Mouse (Mus musculus): ENCODE data around the gene Serpinb7. TPM values are rescaled to one million over a fixed set of nuclear protein-coding genes. Genes with fewer than 3 reads are reported as not detected.

The Serpinb7 gene
- not detected in 2 replicates for polyA plus RNA-seq (2014; fragmentation: Nextera tagmentation; extraction: Ambion mirVana)

DNA sequence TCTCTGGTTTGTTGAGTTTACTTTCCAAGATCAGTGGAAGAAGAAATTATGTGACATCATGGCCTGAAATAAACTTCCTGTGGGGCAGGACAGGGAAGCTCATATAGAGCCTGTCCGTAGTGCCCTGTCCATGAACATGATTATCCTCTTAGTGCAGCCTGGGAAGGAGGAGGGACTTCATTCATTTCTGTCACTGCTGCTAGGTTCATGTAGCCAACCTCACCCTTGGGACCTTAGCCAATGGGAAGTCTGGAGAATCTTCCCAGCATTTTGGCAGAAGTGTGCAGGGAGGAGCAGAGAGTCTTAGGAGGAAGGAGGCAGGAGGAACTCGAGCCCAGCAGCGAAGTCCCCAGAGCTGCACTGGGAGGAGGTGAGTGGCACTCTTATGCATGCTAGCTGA, at the start of gene Serpinb7:
TSS of gene Serpinb7 (plus strand) at position 301 of the 400 bp plus-strand sequence.
- ATAC-seq (ENCODE audit: low FRiP score, low TSS enrichment) = no peak
- Histone ChIP-seq H3K4me1 (ENCODE audit: control insufficient read depth, insufficient read depth, low read length) (no peaks in the 10 kb centered on the region), H3K4me3 (ENCODE audit: low read length) (no peak within 1 kb of the TSS), H3K9me3 (ENCODE audit: control insufficient read depth, low read length) (no peaks in the 10 kb centered on the region), H3K36me3 (ENCODE audit: control insufficient read depth, insufficient read depth, low read length) (no peaks in the 10 kb centered on the region), H3K27ac (ENCODE audit: low read depth, low read length) (no peak within 1 kb of the TSS), H3K9ac (ENCODE audit: low read depth, low read length) (no peak within 1 kb of the TSS), H3K4me2 (replicated peaks; ENCODE audit: low read depth, low read length) (no peak within 1 kb of the TSS), H3K27me3 (ENCODE audit: control insufficient read depth, insufficient read depth, low read length) (no peaks in the 10 kb centered on the region)
- 84% methylated on average over 3 of the region's 3 CpGs for WGBS

DNA sequence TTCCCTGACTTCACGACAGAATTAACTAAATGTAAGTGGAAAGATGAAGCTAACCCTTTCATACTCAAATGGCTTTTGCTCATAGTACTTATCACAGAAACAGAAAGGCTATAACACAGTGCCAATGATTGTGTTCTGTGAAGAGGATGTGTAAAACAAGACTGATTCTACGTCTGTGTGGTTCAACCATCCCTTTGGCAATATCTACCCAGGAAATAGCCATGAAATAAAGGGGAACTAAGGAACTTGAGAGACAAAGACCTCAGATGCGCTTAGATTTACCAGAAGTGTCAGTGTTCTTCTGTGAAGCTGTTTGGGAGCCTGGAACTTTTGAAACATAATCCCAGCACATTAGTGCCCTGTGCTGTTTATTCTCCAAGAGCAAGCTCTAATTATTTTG, 49.1 kb upstream of the Serpinb7 start:
- 44% methylated on average over 3 of the region's 3 CpGs for WGBS
- no peaks in the 10 kb centered on the region for H3K4me1 ChIP-seq (ENCODE audit: control insufficient read depth, insufficient read depth, low read length)
- H3K9me3 ChIP-seq (ENCODE audit: control insufficient read depth, low read length) = no peaks in the 10 kb centered on the region
- H3K9ac ChIP-seq (ENCODE audit: low read depth, low read length) = no peak overlapping the region
- no peak overlapping the region for H3K27ac ChIP-seq (ENCODE audit: low read depth, low read length)
- no peak overlapping the region for H3K4me2 ChIP-seq (replicated peaks; ENCODE audit: low read depth, low read length)
- H3K27me3 ChIP-seq (ENCODE audit: control insufficient read depth, insufficient read depth, low read length) = no peaks in the 10 kb centered on the region
- H3K36me3 ChIP-seq (ENCODE audit: control insufficient read depth, insufficient read depth, low read length) = no peaks in the 10 kb centered on the region
- ATAC-seq (ENCODE audit: low FRiP score, low TSS enrichment) = no peak
- no peak overlapping the region for H3K4me3 ChIP-seq (ENCODE audit: low read length)

DNA sequence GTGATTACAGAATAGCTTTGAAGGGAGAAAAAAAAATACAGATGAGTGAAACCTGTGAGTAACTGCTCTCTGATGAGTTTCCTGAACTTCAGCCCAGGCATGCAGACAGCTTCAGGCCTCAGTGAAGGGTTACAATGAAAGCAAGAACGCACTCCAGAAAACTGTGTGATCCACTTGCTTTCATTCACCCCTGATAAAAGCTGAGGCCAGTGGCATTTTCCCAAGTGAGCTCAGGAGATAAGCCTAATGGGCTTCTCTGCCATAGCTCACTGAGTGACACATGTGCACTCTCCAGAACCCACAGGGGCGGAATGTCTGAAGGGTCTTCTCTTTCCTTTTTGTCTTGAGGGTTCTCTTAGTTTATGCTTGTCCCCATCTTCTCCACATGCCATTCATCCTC, 48.3 kb upstream of the Serpinb7 start:
- Histone ChIP-seq H3K36me3 (ENCODE audit: control insufficient read depth, insufficient read depth, low read length) (no peaks in the 10 kb centered on the region), H3K9ac (ENCODE audit: low read depth, low read length) (no peak overlapping the region), H3K4me1 (ENCODE audit: control insufficient read depth, insufficient read depth, low read length) (no peaks in the 10 kb centered on the region), H3K4me3 (ENCODE audit: low read length) (no peak overlapping the region), H3K27me3 (ENCODE audit: control insufficient read depth, insufficient read depth, low read length) (no peaks in the 10 kb centered on the region), H3K9me3 (ENCODE audit: control insufficient read depth, low read length) (no peaks in the 10 kb centered on the region), H3K27ac (ENCODE audit: low read depth, low read length) (no peak overlapping the region), H3K4me2 (replicated peaks; ENCODE audit: low read depth, low read length) (no peak overlapping the region)
- WGBS = 72% methylated on average over 2 of the region's 2 CpGs
- no peak for ATAC-seq (ENCODE audit: low FRiP score, low TSS enrichment)

DNA sequence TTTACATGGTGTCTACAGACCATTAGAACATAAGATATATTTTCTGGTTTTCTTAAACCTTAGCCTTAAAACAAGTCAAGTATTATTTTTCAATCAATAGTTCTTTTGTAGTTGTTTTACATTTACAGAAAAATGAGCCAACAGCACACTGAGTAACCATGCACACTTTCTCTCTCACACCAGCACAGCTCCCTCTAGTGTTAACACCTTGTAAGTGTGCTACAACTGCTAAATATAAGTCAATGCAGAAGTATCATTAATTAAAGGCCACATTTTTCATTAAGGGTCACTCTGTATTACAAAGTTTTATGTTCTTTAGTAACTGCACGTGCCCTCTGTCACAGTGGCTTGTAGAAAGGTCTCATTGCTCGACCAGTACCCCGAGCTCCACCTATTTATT, 46.4 kb upstream of the Serpinb7 start:
- WGBS = 41% methylated on average over 3 of the region's 3 CpGs
- Histone ChIP-seq H3K27me3 (ENCODE audit: control insufficient read depth, insufficient read depth, low read length) (no peaks in the 10 kb centered on the region), H3K27ac (ENCODE audit: low read depth, low read length) (no peak overlapping the region), H3K9me3 (ENCODE audit: control insufficient read depth, low read length) (no peaks in the 10 kb centered on the region), H3K36me3 (ENCODE audit: control insufficient read depth, insufficient read depth, low read length) (no peaks in the 10 kb centered on the region), H3K4me2 (replicated peaks; ENCODE audit: low read depth, low read length) (no peak overlapping the region), H3K4me3 (ENCODE audit: low read length) (no peak overlapping the region), H3K4me1 (ENCODE audit: control insufficient read depth, insufficient read depth, low read length) (no peaks in the 10 kb centered on the region), H3K9ac (ENCODE audit: low read depth, low read length) (no peak overlapping the region)
- no peak for ATAC-seq (ENCODE audit: low FRiP score, low TSS enrichment)

DNA sequence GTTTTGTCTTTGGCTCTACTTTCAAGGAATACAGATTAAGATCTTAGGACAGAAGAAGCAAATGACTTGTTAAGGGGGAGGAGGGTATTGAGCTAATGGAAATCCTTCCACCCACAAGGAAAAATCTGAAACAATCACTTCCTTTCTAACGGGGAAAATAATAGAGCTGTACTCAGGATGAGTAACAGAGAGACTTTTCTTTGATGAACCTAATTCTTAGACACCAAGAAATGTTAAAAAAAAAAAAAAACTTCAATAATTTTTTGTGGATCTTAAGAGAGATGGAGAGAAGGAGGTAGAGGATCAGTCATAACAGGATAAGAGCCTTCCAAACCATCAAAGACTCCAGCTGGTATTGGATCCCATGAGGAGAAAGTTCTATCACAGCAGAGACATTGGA, 38.6 kb upstream of the Serpinb7 start, which contains the start of gene Serpinb11:
TSS of gene Serpinb11 (plus strand) at position 301 of the 400 bp plus-strand sequence.
- Histone ChIP-seq H3K4me2 (replicated peaks; ENCODE audit: low read depth, low read length) (no peak within 1 kb of the TSS), H3K36me3 (ENCODE audit: control insufficient read depth, insufficient read depth, low read length) (no peaks in the 10 kb centered on the region), H3K27ac (ENCODE audit: low read depth, low read length) (no peak within 1 kb of the TSS), H3K27me3 (ENCODE audit: control insufficient read depth, insufficient read depth, low read length) (no peaks in the 10 kb centered on the region), H3K4me1 (ENCODE audit: control insufficient read depth, insufficient read depth, low read length) (no peaks in the 10 kb centered on the region), H3K4me3 (ENCODE audit: low read length) (no peak within 1 kb of the TSS), H3K9ac (ENCODE audit: low read depth, low read length) (no peak within 1 kb of the TSS), H3K9me3 (ENCODE audit: control insufficient read depth, low read length) (no peaks in the 10 kb centered on the region)
- 58% methylated on average over 1 of the region's 1 CpGs for WGBS
- no peak for ATAC-seq (ENCODE audit: low FRiP score, low TSS enrichment)

DNA sequence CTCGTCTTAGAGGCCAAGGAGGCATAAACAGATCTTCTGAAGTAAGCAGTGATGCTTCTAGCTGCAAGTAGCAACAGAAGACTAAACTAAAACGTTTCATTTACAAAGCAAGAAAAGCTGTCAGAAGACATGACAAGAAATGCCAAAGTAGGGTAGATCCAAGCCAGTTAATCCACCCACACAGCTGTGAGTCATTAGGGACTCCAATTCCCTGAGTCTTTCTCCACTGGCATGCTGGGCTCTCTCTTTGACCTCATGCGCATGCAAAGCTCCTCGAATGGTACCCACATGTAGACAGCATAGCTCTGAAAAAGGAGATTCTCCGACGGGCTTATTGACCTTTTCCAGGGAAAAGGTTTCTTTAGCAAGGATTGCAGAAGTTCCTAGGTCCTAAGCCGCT, 33.5 kb upstream of the Serpinb7 start:
- Histone ChIP-seq H3K36me3 (ENCODE audit: control insufficient read depth, insufficient read depth, low read length) (no peaks in the 10 kb centered on the region), H3K9me3 (ENCODE audit: control insufficient read depth, low read length) (no peaks in the 10 kb centered on the region), H3K27ac (ENCODE audit: low read depth, low read length) (no peak overlapping the region), H3K4me2 (replicated peaks; ENCODE audit: low read depth, low read length) (no peak overlapping the region), H3K4me3 (ENCODE audit: low read length) (no peak overlapping the region), H3K9ac (ENCODE audit: low read depth, low read length) (no peak overlapping the region), H3K4me1 (ENCODE audit: control insufficient read depth, insufficient read depth, low read length) (no peaks in the 10 kb centered on the region), H3K27me3 (ENCODE audit: control insufficient read depth, insufficient read depth, low read length) (no peaks in the 10 kb centered on the region)
- 80% methylated on average over 7 of the region's 7 CpGs for WGBS
- no peak for ATAC-seq (ENCODE audit: low FRiP score, low TSS enrichment)

- H3K9me3 ChIP-seq (ENCODE audit: control insufficient read depth, low read length) = no peaks in the 10 kb centered on the region
- no peaks in the 10 kb centered on the region for H3K36me3 ChIP-seq (ENCODE audit: control insufficient read depth, insufficient read depth, low read length)
- no peak overlapping the region for H3K4me3 ChIP-seq (ENCODE audit: low read length)
- no peak overlapping the region for H3K27ac ChIP-seq (ENCODE audit: low read depth, low read length)
- no peak overlapping the region for H3K9ac ChIP-seq (ENCODE audit: low read depth, low read length)
- ATAC-seq (ENCODE audit: low FRiP score, low TSS enrichment) = no peak
- H3K4me2 ChIP-seq (replicated peaks; ENCODE audit: low read depth, low read length) = no peak overlapping the region
- WGBS = 72% methylated on average over 2 of the region's 2 CpGs
- no peaks in the 10 kb centered on the region for H3K27me3 ChIP-seq (ENCODE audit: control insufficient read depth, insufficient read depth, low read length)
- H3K4me1 ChIP-seq (ENCODE audit: control insufficient read depth, insufficient read depth, low read length) = no peaks in the 10 kb centered on the region
These were observed 30.5 kb upstream of the Serpinb7 start for GRCm38 (mm10) chr1:107368944-107369343.

DNA sequence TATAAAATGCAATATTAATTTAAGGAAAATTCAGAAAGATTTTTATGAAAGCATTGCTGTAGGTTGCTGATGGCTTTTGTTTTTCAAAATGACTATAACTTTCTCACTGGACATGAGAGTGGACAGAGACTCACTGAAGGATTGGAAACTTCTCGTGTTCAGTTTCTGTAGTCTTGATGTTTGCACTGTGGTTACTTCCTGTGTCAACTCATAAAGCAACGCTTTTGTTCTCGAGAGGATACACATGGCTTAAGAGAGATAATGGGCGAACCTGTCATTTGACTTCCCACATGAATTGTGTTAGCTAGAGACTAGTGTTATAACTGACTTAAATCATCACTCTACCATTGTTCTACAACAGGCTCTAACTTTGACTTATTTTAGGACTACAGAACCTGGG, 22.5 kb upstream of the Serpinb7 start:
- WGBS = 60% methylated on average over 4 of the region's 4 CpGs
- no peak for ATAC-seq (ENCODE audit: low FRiP score, low TSS enrichment)
- H3K4me1 ChIP-seq (ENCODE audit: control insufficient read depth, insufficient read depth, low read length) = no peaks in the 10 kb centered on the region
- H3K27me3 ChIP-seq (ENCODE audit: control insufficient read depth, insufficient read depth, low read length) = no peaks in the 10 kb centered on the region
- no peak overlapping the region for H3K4me2 ChIP-seq (replicated peaks; ENCODE audit: low read depth, low read length)
- no peak overlapping the region for H3K4me3 ChIP-seq (ENCODE audit: low read length)
- no peak overlapping the region for H3K9ac ChIP-seq (ENCODE audit: low read depth, low read length)
- H3K9me3 ChIP-seq (ENCODE audit: control insufficient read depth, low read length) = no peaks in the 10 kb centered on the region
- H3K36me3 ChIP-seq (ENCODE audit: control insufficient read depth, insufficient read depth, low read length) = no peaks in the 10 kb centered on the region
- H3K27ac ChIP-seq (ENCODE audit: low read depth, low read length) = no peak overlapping the region

- H3K4me1 ChIP-seq (ENCODE audit: control insufficient read depth, insufficient read depth, low read length) = no peaks in the 10 kb centered on the region
These were observed 21.1 kb upstream of the Serpinb7 start for GRCm38 (mm10) chr1:107378368-107378767.

DNA sequence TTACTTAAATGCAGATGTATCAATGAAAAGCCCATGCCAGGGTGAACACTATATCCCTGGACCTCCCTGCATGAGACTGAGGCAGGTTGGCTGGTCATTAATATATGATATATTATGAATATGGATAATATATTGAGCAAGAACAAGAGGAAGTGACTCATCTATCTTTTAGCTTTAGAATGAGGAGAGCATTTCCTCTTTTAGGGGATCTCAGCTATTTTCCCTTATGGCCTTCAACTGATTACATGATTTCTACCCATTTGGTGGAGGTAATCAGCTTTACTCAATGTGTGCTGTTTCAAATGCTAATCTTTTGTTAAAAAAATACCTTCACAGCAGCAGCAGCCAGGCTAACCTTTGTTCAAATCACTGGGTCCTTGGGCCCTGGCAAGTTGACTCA, 18.0 kb upstream of the Serpinb7 start:
- Histone ChIP-seq H3K4me1 (ENCODE audit: control insufficient read depth, insufficient read depth, low read length) (no peaks in the 10 kb centered on the region), H3K4me2 (replicated peaks; ENCODE audit: low read depth, low read length) (no peak overlapping the region), H3K36me3 (ENCODE audit: control insufficient read depth, insufficient read depth, low read length) (no peaks in the 10 kb centered on the region), H3K27me3 (ENCODE audit: control insufficient read depth, insufficient read depth, low read length) (no peaks in the 10 kb centered on the region), H3K9ac (ENCODE audit: low read depth, low read length) (no peak overlapping the region), H3K27ac (ENCODE audit: low read depth, low read length) (no peak overlapping the region), H3K9me3 (ENCODE audit: control insufficient read depth, low read length) (no peaks in the 10 kb centered on the region), H3K4me3 (ENCODE audit: low read length) (no peak overlapping the region)
- ATAC-seq (ENCODE audit: low FRiP score, low TSS enrichment) = no peak

More at GRCm38 (mm10) chr1:107378368-107378767, 21.1 kb upstream of the Serpinb7 start:
- H3K27ac ChIP-seq (ENCODE audit: low read depth, low read length) = no peak overlapping the region
- ATAC-seq (ENCODE audit: low FRiP score, low TSS enrichment) = no peak
- H3K4me3 ChIP-seq (ENCODE audit: low read length) = no peak overlapping the region
- no peaks in the 10 kb centered on the region for H3K36me3 ChIP-seq (ENCODE audit: control insufficient read depth, insufficient read depth, low read length)
- H3K27me3 ChIP-seq (ENCODE audit: control insufficient read depth, insufficient read depth, low read length) = no peaks in the 10 kb centered on the region
- H3K9ac ChIP-seq (ENCODE audit: low read depth, low read length) = no peak overlapping the region
- H3K9me3 ChIP-seq (ENCODE audit: control insufficient read depth, low read length) = no peaks in the 10 kb centered on the region
- H3K4me2 ChIP-seq (replicated peaks; ENCODE audit: low read depth, low read length) = no peak overlapping the region

Data from kidney, embryonic 14.5 days (tissue).